Mouse (Mus musculus) forebrain, postnatal 0 days (tissue): ENCODE data around the gene Rcan3. TPM values are rescaled to one million over a fixed set of nuclear protein-coding genes. Genes with fewer than 3 reads are reported as not detected.

Experiments used
- ATAC-seq: fragments of 200-750 bp; cut with Nextera tagmentation; 2 replicates; pipeline ENCODE4 v1.8.0; 2017; ENCODE audit warnings: mild to moderate bottlenecking, moderate library complexity
- DNase-seq: peaks from one replicate; pipeline ENCODE4 v3.0.0-alpha.2; 2015
- H3K27ac ChIP-seq: fragments of 300-500 bp; sonication (generic); 2 replicates; pipeline ENCODE4 v1.5.1; 2014; ENCODE audit warnings: low read depth, mild to moderate bottlenecking, antibody characterized with exemption, low read length, moderate library complexity, mixed read lengths
- H3K27me3 ChIP-seq: fragments of 300-500 bp; sonication (generic); 2 replicates; pipeline ENCODE4 v1.6.1; 2014; ENCODE audit warnings: mild to moderate bottlenecking, low read length, mixed read lengths; ENCODE audit not compliant: insufficient read depth
- H3K36me3 ChIP-seq: fragments of 300-500 bp; sonication (generic); 2 replicates; pipeline ENCODE4 v1.6.1; 2014; ENCODE audit warnings: mild to moderate bottlenecking, moderate library complexity; ENCODE audit not compliant: insufficient read depth
- H3K4me1 ChIP-seq: fragments of 300-500 bp; sonication (generic); 2 replicates; pipeline ENCODE4 v1.6.1; 2014; ENCODE audit warnings: antibody characterized with exemption; ENCODE audit not compliant: insufficient read depth
- H3K4me2 ChIP-seq: fragments of 300-500 bp; sonication (generic); 2 replicates; pipeline ENCODE4 v1.6.1; 2014; ENCODE audit warnings: low read depth, mild to moderate bottlenecking, moderate library complexity
- H3K4me3 ChIP-seq: fragments of 300-500 bp; sonication (generic); 2 replicates; pipeline ENCODE4 v1.5.1; 2014; ENCODE audit warnings: low read depth, low read length, mixed read lengths
- H3K9ac ChIP-seq: fragments of 300-500 bp; sonication (generic); 2 replicates; pipeline ENCODE4 v1.6.1; 2014; ENCODE audit warnings: mild to moderate bottlenecking
- H3K9me3 ChIP-seq: fragments of 300-500 bp; sonication (generic); 2 replicates; pipeline ENCODE4 v1.6.1; 2016; ENCODE audit warnings: low read length
- CTCF ChIP-seq: sonication (generic); IDR thresholded peaks from 2 replicates; pipeline ENCODE4 v1.5.1; 2016; ENCODE audit warnings: antibody characterized with exemption, control low read depth, low read depth
- WGBS: fragments of 180-500 bp; shearing (Covaris S2); extraction: QIAGEN DNeasy Blood & Tissue Kit; methylation state at CpG from one replicate; pipeline ENCODE4 v1.1.7; 2014; 5-methylcytosine and 5-hydroxymethylcytosine counted together
- polyA plus RNA-seq: library from polyadenylated mRNA; unstranded; fragments of >200 nt; fragmentation: Nextera tagmentation; extraction: Ambion mirVana; gene quantifications from 2 replicates; pipeline ENCODE4 v1.2.1, GENCODE M21; 2015
- total RNA-seq: library from RNA; depleted of rRNA; stranded (reverse); fragments of >200 nt; gene quantifications from 2 replicates; pipeline ENCODE4 v1.2.3, GENCODE M21; 2014; rRNA removed

Gene Rcan3
- total RNA-seq = 52.4 and 67.3 TPM in 2 replicates
- 32.6 and 40.4 TPM in 2 replicates for polyA plus RNA-seq

DNA sequence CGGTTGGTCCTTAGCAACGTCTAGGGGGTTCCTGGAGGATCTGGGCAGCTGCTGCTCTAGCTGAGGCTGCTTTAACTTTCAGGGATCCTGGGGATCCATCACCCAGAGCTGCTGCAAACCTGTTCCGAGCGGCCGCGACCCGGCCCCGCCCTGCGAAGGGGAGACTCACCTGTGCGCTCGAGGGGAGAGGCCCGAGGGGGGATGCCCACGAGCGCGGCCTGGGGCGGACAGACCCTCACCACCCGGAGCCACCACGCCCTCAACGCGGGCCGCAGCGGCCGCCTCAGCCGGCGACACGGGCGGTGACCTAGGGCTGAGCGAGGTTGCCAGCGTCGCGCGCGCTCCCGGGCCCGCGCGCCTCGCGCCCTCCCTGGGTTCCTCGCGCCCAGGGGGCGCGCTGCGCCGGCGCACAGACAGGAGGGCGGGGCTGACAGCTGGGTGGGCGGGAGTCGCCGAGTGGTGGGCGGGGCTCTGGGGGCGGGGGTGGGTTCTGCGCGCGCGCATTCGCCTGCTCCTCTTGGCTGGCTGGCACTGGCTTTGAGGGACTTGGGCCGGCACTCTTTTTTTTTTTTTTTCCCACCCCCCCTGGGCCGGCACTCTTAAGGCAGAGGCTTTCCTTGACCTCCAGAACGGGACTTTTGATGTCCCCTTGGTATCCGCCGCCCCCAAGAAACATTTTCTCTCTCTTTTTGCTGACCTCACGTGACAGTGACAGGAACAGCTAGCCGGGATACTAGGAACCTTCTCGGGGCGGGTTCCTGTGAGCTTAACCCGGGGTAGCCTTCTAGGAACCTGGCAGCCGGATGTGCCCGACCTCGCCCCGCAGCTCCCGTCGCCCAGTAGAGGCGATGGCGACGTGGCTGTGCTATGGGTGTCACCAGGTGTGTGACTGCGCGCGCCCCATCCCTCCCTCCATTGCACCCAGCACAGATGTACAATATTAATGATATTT, at the start of gene Rcan3:
Gene Rcan3 (minus strand): TSS at position 411 of the 952 bp plus-strand sequence.
- H3K4me2 ChIP-seq = peak within 1 kb of the TSS; percentile 73

DNA sequence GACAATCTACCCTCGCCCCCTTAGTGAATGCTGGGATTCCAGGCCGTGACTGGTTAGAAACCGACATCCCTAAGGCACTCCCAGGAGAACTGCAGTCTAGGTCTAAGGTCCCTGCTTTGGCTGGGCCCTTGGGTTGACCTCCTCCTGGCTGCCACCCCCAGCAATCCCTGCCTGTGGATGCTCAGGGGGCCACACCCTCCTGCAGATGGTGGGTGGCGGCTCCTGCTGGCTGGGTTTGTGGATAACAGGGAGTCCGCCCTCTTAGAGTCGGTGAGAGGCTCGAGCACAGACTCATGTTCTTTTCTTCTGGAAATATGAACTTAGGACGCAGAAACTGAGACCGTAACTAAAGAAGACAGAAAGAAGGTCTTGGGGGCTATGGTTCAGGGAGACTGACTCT, 46.7 kb upstream of the Rcan3 start:
- TF ChIP-seq CTCF = no peak
- H3K36me3 ChIP-seq = no peaks in the 10 kb centered on the region
- no peaks in the 10 kb centered on the region for H3K27me3 ChIP-seq
- H3K4me3 ChIP-seq = no peak overlapping the region
- H3K27ac ChIP-seq = no peak overlapping the region
- no peaks in the 10 kb centered on the region for H3K4me1 ChIP-seq
- no peaks in the 10 kb centered on the region for H3K9me3 ChIP-seq
- 76% methylated on average over 9 of the region's 9 CpGs for WGBS
- no peak overlapping the region for H3K9ac ChIP-seq
- no peak for DNase-seq
- H3K4me2 ChIP-seq = no peak overlapping the region
- no peak for ATAC-seq

More for the DNA sequence above, at the start of gene Rcan3:
- under 1% methylated on average over 57 of the region's 79 CpGs for WGBS
- Histone ChIP-seq H3K27ac (peak within 1 kb of the TSS; percentile 47; the same call in 1 of the 2 replicates), H3K27me3 (0 out of 2 replicates have a peak, but pooled peaks cover 5% of the 10 kb centered on the region), H3K9me3 (no peaks in the 10 kb centered on the region), H3K9ac (peak within 1 kb of the TSS; percentile 73), H3K36me3 (no peaks in the 10 kb centered on the region), H3K4me3 (peak within 1 kb of the TSS; percentile 71), H3K4me1 (peaks cover 3% of the 10 kb centered on the region; the same call in 1 of the 2 replicates)
- ATAC-seq = peak; percentile 90
- DNase-seq = peak; percentile 91
- TF ChIP-seq CTCF = no peak

DNA sequence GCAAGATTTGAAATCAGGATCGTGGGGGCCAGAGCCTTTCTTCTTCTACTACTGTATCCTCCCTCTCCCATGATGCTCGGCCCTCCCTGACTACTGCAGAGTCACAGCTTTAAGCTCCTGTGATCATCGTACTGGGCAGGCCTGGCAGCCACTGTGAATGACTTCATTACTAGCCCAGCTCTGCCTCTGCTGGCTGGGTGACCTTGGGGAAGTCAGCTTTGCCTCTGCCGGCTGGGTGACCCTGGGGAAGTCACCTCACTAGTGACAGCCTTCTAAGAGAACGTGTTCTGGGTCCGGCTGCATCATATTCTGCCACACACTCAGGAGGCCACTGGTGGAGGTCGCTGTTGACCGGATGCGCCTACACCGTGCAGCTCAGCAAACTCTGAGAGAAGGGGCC, 44.2 kb upstream of the Rcan3 start:
- Histone ChIP-seq H3K4me3 (no peak overlapping the region), H3K9me3 (no peaks in the 10 kb centered on the region), H3K4me2 (no peak overlapping the region), H3K9ac (no peak overlapping the region), H3K36me3 (no peaks in the 10 kb centered on the region), H3K4me1 (no peaks in the 10 kb centered on the region), H3K27me3 (no peaks in the 10 kb centered on the region), H3K27ac (no peak overlapping the region)
- WGBS = 85% methylated on average over 10 of the region's 10 CpGs
- no peak for TF ChIP-seq CTCF
- ATAC-seq (no peak), DNase-seq (no peak)

DNA sequence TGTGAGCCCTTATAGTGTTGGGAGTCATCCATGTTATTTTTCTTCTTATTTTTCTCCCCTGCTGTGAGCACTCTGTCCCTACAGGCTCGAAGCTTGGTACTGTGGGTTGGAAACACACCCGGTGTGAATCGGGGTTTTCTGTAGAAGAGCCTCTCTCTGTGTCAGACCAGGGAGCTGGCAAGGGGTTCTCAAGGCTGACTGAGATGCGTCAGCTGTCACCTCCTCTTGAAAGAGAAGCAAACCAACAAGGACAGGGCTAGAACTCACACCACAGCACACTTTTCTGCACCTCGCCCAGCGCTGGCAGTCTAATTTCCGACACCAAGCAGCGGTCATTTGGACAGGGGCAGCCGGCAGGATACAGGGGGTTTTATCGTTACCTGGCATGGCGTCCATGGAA, 29.8 kb upstream of the Rcan3 start:
- no peaks in the 10 kb centered on the region for H3K27me3 ChIP-seq
- no peaks in the 10 kb centered on the region for H3K4me1 ChIP-seq
- no peak overlapping the region for H3K4me3 ChIP-seq
- DNase-seq = no peak
- no peak overlapping the region for H3K9ac ChIP-seq
- H3K36me3 ChIP-seq = peaks cover 17% of the 10 kb centered on the region
- no peak overlapping the region for H3K27ac ChIP-seq
- WGBS = 91% methylated on average over 11 of the region's 11 CpGs
- H3K9me3 ChIP-seq = no peaks in the 10 kb centered on the region
- H3K4me2 ChIP-seq = no peak overlapping the region
- ATAC-seq = no peak
- no peak for TF ChIP-seq CTCF

DNA sequence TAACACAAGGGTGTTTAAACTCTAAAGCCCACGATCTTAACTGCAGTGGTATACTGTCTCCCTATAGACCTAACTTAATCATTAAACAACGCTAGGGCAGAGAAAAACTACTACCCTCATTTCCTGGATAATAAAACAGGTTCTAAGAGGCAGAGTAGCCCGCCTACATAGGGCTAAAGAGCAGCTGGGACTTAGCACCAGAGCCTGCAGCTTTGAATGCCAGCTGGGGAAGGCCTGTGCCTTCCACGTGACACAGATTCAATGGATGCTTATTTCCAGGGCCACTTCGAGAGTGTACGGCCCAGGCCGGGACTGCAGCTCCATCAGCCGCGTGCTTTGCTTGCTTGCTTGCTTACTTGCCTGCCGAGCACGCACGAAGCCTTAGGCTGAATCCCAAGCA, 19.9 kb upstream of the Rcan3 start:
- WGBS = 76% methylated on average over 12 of the region's 12 CpGs

DNA sequence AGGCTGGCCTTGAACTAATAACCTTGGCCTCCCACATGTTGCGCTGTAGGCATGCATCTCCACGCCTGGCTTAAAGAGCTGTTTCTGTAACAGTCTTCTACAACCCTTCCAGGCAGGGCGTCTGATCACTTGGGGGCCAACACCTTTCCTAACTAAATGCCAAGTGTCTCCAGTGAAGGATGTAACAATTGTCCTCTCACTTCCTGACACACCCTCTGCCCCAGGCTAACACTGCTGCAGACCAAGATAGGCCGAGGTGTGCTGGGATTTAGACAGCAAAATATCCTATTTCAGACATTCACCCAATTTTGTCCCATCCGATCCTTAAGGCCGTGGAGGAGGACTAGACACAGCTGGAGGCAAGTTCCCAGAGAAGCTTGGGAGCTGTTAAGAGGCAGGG, 19.5 kb upstream of the Rcan3 start:
- Histone ChIP-seq H3K4me3 (no peak overlapping the region), H3K27ac (no peak overlapping the region), H3K36me3 (no peaks in the 10 kb centered on the region), H3K9ac (no peak overlapping the region), H3K9me3 (no peaks in the 10 kb centered on the region), H3K4me1 (no peaks in the 10 kb centered on the region), H3K4me2 (no peak overlapping the region), H3K27me3 (no peaks in the 10 kb centered on the region)
- WGBS = 83% methylated on average over 6 of the region's 6 CpGs
- no peak for DNase-seq
- ATAC-seq = no peak
- TF ChIP-seq CTCF = no peak

More for the DNA sequence above, 19.9 kb upstream of the Rcan3 start:
- Histone ChIP-seq H3K4me3 (no peak overlapping the region), H3K36me3 (no peaks in the 10 kb centered on the region), H3K27ac (no peak overlapping the region), H3K9ac (no peak overlapping the region), H3K4me1 (no peaks in the 10 kb centered on the region), H3K9me3 (no peaks in the 10 kb centered on the region), H3K27me3 (no peaks in the 10 kb centered on the region), H3K4me2 (no peak overlapping the region)
- TF ChIP-seq CTCF = no peak
- no peak for DNase-seq
- ATAC-seq = no peak

DNA sequence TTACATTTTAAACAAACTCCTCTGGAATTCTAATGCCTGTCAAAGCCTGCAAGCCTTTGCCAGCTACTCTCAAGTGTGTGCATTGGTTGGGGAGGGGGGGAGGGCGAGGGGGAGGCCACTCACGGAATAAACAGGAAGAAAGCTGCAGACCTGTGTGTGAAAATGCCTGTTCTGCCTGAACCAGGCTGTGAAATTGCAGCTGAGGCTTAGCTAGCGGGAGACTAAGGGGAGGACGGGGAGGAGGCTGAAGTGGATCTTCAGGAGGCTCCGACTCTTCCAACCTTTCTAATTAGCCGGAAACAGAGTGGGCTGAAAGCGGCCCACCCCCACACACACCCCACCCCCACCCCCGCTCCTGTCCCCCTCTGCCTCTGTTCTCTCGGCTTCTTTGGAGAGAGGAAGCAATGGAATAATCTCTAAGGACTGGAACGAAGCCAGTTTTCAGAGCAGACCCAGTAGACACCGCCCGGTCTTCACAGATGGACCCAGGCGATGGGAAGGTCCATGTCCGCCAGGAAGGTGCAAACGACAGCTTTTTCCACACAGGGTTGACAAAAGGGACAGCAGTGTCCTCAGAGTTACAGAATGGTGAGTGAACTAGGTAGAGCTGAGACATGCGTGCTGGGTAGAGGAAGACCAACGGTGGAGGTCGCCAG, 17.8 kb upstream of the Rcan3 start:
- 33% methylated on average over 18 of the region's 18 CpGs for WGBS
- no peak overlapping the region for H3K4me2 ChIP-seq
- H3K27me3 ChIP-seq = no peaks in the 10 kb centered on the region
- no peak overlapping the region for H3K27ac ChIP-seq
- H3K9ac ChIP-seq = no peak overlapping the region
- ATAC-seq (no peak), DNase-seq (no peak)
- no peaks in the 10 kb centered on the region for H3K36me3 ChIP-seq
- no peaks in the 10 kb centered on the region for H3K4me1 ChIP-seq
- no peaks in the 10 kb centered on the region for H3K9me3 ChIP-seq
- H3K4me3 ChIP-seq = no peak overlapping the region
- TF ChIP-seq CTCF = no peak
